Mouse (Mus musculus) adrenal gland, postnatal 10 days (tissue): ENCODE results near the gene Cpsf7. TPM values are rescaled to one million over a fixed set of nuclear protein-coding genes. Genes with fewer than 3 reads are reported as not detected.
"Not testable (repeated sequence)": the region's sequence is repeated elsewhere in the genome, so short reads cannot be mapped to it uniquely, and the experiment has no call there.

ENCODE experiments used
- DNase-seq: peaks from one replicate; pipeline ENCODE4 v3.0.0; 2021; ENCODE audit warnings: mixed read lengths
- long read RNA-seq, 2 experiments: library from polyadenylated mRNA; stranded (forward); transcript quantifications; one replicate each; pipeline ENCODE4 v2.0.0; 2021
- total RNA-seq, 2 experiments: library from RNA; stranded (reverse); gene quantifications; 2 replicates each; pipeline ENCODE4 v1.2.3; 2021

Cpsf7 gene
- 10 to 100 TPM; 50.0 to 69.4 TPM for total RNA-seq
- long read RNA-seq, experiment 1, partial matches to known transcripts = 25 of 28 reads
- long read RNA-seq, experiment 1, other reads (novel, unspliced or antisense) = 3 of 28 reads
- long read RNA-seq, experiment 2, partial matches to known transcripts = 3 of 17 reads
- long read RNA-seq, experiment 2, other reads (novel, unspliced or antisense) = 10 of 17 reads

GRCm38 (mm10) chr19:10525106-10525901, at the start of gene Cpsf7:
Gene Cpsf7 (plus strand): TSS chr19:10525266.
- peak; percentile 94 for DNase-seq

GRCm38 (mm10) chr19:10479541-10479940, 45.5 kb upstream of the Cpsf7 start:
- DNase-seq = no peak

GRCm38 (mm10) chr19:10482703-10483102, 42.4 kb upstream of the Cpsf7 start, which contains the start of gene Ppp1r32:
Gene Ppp1r32 (minus strand): TSS chr19:10482928.
- DNase-seq = no peak

- peak; percentile 59 for DNase-seq
Measured at GRCm38 (mm10) chr19:10486264-10486738, 38.8 kb upstream of the Cpsf7 start.

GRCm38 (mm10) chr19:10495670-10496069, 29.4 kb upstream of the Cpsf7 start:
- no peak for DNase-seq

- DNase-seq = no peak
Measured at GRCm38 (mm10) chr19:10496976-10497375, 28.1 kb upstream of the Cpsf7 start.

- no peak for DNase-seq
Measured at GRCm38 (mm10) chr19:10497512-10498160, 27.4 kb upstream of the Cpsf7 start.

GRCm38 (mm10) chr19:10500581-10500980, 24.5 kb upstream of the Cpsf7 start:
- DNase-seq = no peak

- DNase-seq = peak; percentile 55
Measured at GRCm38 (mm10) chr19:10502571-10502970, 22.5 kb upstream of the Cpsf7 start.

- DNase-seq = no peak
Measured at GRCm38 (mm10) chr19:10510759-10511330, 14.2 kb upstream of the Cpsf7 start.

GRCm38 (mm10) chr19:10520355-10520754, 4.7 kb upstream of the Cpsf7 start:
- peak; percentile 27 for DNase-seq

- no peak for DNase-seq
Measured at GRCm38 (mm10) chr19:10521926-10522325, 3.1 kb upstream of the Cpsf7 start.

GRCm38 (mm10) chr19:10523483-10524080, 1.5 kb upstream of the Cpsf7 start:
- no peak for DNase-seq

GRCm38 (mm10) chr19:10524784-10525105, 321 bp upstream of the Cpsf7 start:
- no peak for DNase-seq

- DNase-seq = no peak
Measured at GRCm38 (mm10) chr19:10525910-10526309, 844 bp downstream of the Cpsf7 start, which contains the start of gene Sdhaf2. Gene Sdhaf2 (minus strand): TSS chr19:10526142.

GRCm38 (mm10) chr19:10530082-10530481, 5.0 kb downstream of the Cpsf7 start:
- DNase-seq = no peak

- no peak for DNase-seq
Measured at GRCm38 (mm10) chr19:10539454-10539853, 14.4 kb downstream of the Cpsf7 start.

- peak; percentile 90 for DNase-seq
Measured at GRCm38 (mm10) chr19:10555624-10556510, 30.8 kb downstream of the Cpsf7 start, which contains the start of gene Tmem216. Gene Tmem216 (minus strand): TSS chr19:10556238.

GRCm38 (mm10) chr19:10557001-10557400, 31.9 kb downstream of the Cpsf7 start:
- no peak for DNase-seq

- DNase-seq = no peak
Measured at GRCm38 (mm10) chr19:10557430-10557829, 32.4 kb downstream of the Cpsf7 start.

- DNase-seq = not testable (repeated sequence)
Measured at GRCm38 (mm10) chr19:10557837-10558375, 32.8 kb downstream of the Cpsf7 start.
